Mouse (Mus musculus) forebrain, embryonic 14.5 days (tissue): ENCODE data around the gene Auh. TPM values are rescaled to one million over a fixed set of nuclear protein-coding genes. Genes with fewer than 3 reads are reported as not detected.

Experiments
- ATAC-seq: fragments of 200-750 bp; cut with Nextera tagmentation; 2 replicates; pipeline ENCODE4 v1.8.0; 2017; ENCODE audit warnings: mild to moderate bottlenecking, moderate library complexity
- DNase-seq: peaks from one replicate; pipeline ENCODE4 v3.0.0-alpha.2; 2015; ENCODE audit warnings: low spot score
- H3K27ac ChIP-seq: fragments of 300-500 bp; sonication (generic); 2 replicates; pipeline ENCODE4 v1.5.1; 2014; ENCODE audit warnings: low read depth, mild to moderate bottlenecking, control low read depth, low read length, moderate library complexity
- H3K27me3 ChIP-seq: fragments of 300-500 bp; sonication (generic); replicated peaks from 2 replicates; pipeline ENCODE4 v1.6.1; 2014; ENCODE audit warnings: low read length, control low read depth, mixed read lengths; ENCODE audit not compliant: control insufficient read depth, insufficient read depth
- H3K36me3 ChIP-seq: fragments of 300-500 bp; sonication (generic); 2 replicates; pipeline ENCODE4 v1.6.1; 2014; ENCODE audit warnings: low read length, control low read depth; ENCODE audit not compliant: control insufficient read depth, insufficient read depth
- H3K4me1 ChIP-seq: fragments of 300-500 bp; sonication (generic); 2 replicates; pipeline ENCODE4 v1.6.1; 2014; ENCODE audit warnings: antibody characterized with exemption, low read length, control low read depth; ENCODE audit not compliant: control insufficient read depth, insufficient read depth
- H3K4me2 ChIP-seq: fragments of 300-500 bp; sonication (generic); 2 replicates; pipeline ENCODE4 v1.6.1; 2014; ENCODE audit warnings: mild to moderate bottlenecking, control low read depth, low read length
- H3K4me3 ChIP-seq: fragments of 300-500 bp; sonication (generic); 2 replicates; pipeline ENCODE4 v1.5.1; 2014; ENCODE audit warnings: low read depth, low read length, control low read depth
- H3K9ac ChIP-seq: fragments of 300-500 bp; sonication (generic); 2 replicates; pipeline ENCODE4 v1.6.1; 2014; ENCODE audit warnings: mild to moderate bottlenecking, low read length, control low read depth, moderate library complexity
- H3K9me3 ChIP-seq: fragments of 300-500 bp; sonication (generic); replicated peaks from 2 replicates; pipeline ENCODE4 v1.6.1; 2016; ENCODE audit warnings: low read length, control low read depth, mixed read lengths; ENCODE audit not compliant: control insufficient read depth
- WGBS: fragments of 180-500 bp; shearing (Covaris S2); extraction: QIAGEN DNeasy Blood & Tissue Kit; methylation state at CpG from one replicate; pipeline ENCODE4 v1.1.7; 2014; 5-methylcytosine and 5-hydroxymethylcytosine counted together
- polyA plus RNA-seq: library from polyadenylated mRNA; unstranded; fragments of >200 nt; fragmentation: Nextera tagmentation; extraction: Ambion mirVana; gene quantifications from 2 replicates; pipeline ENCODE4 v1.2.1, GENCODE M21; 2014

The Auh gene
- polyA plus RNA-seq, 1 experiment from 2014 or later: 47.9 TPM

DNA sequence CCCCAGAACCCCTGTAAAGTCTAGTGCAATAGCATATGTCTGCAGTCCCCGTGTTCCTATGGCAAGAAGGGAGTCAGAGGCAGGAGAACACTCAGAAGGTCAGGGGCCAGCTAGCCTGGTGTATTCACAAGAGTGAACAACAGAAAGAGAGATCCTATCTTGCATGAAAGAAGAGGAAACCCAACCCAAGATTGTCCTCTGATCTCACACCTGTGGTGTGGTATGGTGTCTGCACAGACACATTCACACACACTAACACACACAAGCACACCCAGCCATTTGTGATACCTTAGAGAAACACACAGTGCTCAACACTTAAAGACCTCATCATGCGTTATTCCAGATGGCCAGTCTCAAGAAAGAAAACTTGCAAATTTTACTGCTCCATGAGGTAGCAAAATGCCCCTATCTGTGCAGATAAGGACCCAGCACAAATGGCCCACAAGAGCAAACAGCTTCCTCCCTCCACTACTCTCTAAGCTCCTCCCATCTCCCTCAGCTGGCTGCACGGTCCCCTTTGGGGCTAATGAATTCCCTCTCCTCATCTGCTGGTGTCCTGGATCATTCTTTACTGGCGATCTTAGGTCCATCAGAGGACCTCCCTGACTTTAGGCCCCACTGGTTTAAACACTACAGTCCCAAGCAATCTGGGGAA lies 128.7 kb downstream of the Auh start:
- no peak for ATAC-seq
- no peak overlapping the region for H3K4me3 ChIP-seq
- H3K36me3 ChIP-seq: no peaks in the 10 kb centered on the region
- H3K27me3 ChIP-seq: no peaks in the 10 kb centered on the region
- no peak overlapping the region for H3K4me2 ChIP-seq
- WGBS: 61% methylated on average over 4 of the region's 4 CpGs
- DNase-seq: no peak
- H3K9me3 ChIP-seq: no peaks in the 10 kb centered on the region
- H3K9ac ChIP-seq: no peak overlapping the region
- no peaks in the 10 kb centered on the region for H3K4me1 ChIP-seq
- H3K27ac ChIP-seq: no peak overlapping the region

DNA sequence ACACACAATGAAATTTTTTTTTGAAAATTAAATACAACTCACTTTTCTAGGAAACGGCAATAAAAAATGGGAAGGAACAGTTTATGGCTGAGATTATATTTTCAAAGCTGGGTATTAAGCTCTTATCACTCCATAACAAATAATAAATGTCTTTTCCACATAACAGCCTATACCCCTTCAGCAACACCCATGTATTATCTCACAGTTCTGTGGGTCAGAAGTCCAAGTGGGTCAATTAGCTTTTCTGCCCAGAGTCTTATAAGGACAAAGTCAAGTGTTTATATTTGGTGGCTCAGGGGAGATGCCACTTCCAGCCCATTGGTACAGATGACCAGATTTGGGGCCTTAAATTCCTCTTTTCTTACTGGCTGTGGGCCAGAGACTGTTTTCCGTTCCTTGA lies 129.4 kb downstream of the Auh start:
- Histone ChIP-seq H3K27me3 (no peaks in the 10 kb centered on the region), H3K4me1 (no peaks in the 10 kb centered on the region), H3K9ac (no peak overlapping the region), H3K4me3 (no peak overlapping the region), H3K36me3 (no peaks in the 10 kb centered on the region), H3K9me3 (no peaks in the 10 kb centered on the region), H3K4me2 (no peak overlapping the region), H3K27ac (no peak overlapping the region)
- ATAC-seq (no peak), DNase-seq (no peak)
- WGBS: 80% methylated on average over 2 of the region's 2 CpGs

DNA sequence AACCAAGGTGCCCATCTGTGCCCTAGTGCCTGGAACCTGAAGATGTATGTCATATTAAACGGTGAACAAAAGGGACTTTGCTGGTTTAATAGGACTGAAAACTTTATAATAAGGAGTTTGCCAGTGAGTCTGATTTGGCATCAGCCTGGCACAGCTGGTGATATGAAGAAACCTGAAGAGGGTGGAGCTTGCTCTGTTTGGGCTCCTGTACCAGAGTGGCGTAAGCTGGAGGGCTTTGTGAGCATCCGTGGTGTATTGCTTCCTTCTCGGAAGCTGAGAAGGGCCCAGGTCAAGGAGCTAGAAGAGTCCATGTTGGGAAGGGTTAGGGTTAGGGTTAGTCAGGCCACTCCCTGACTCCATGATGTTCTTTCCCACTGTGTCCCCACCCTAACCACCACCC lies 135.2 kb downstream of the Auh start:
- Histone ChIP-seq H3K9ac (no peak overlapping the region), H3K4me2 (no peak overlapping the region), H3K36me3 (no peaks in the 10 kb centered on the region), H3K4me1 (no peaks in the 10 kb centered on the region), H3K27me3 (no peaks in the 10 kb centered on the region), H3K4me3 (no peak overlapping the region), H3K9me3 (no peaks in the 10 kb centered on the region), H3K27ac (no peak overlapping the region)
- no peak for ATAC-seq
- 92% methylated on average over 4 of the region's 4 CpGs for WGBS
- DNase-seq: no peak

DNA sequence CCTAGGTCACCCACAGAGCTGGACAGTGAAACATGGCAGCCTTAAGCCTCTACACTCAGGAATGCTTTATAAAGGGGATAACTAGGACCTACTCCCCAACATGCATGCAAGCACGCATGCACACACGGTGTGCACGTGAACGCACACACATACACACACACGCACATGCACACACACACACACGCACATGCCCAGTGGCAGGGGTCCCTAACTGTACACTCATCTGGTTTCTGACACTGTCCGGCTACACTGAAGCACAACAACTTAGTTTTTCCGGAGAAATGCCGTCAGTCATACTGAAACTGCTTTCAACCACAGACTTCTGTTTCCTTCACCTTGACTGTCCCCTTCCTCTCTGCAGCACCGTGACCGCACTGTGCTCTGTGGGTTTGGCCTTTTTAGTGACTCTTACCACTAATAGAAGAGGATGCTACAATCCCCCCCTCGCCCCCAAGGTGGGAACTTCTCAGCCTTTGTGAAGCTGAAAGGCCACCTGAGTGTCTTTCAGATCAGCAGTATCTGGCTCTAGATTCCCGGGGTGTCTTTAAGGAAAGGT lies 136.0 kb downstream of the Auh start:
- H3K27me3 ChIP-seq: no peaks in the 10 kb centered on the region
- 90% methylated on average over 13 of the region's 13 CpGs for WGBS
- ATAC-seq (no peak), DNase-seq (no peak)
- no peaks in the 10 kb centered on the region for H3K4me1 ChIP-seq
- H3K36me3 ChIP-seq: no peaks in the 10 kb centered on the region
- H3K4me3 ChIP-seq: no peak overlapping the region
- no peak overlapping the region for H3K4me2 ChIP-seq
- H3K27ac ChIP-seq: no peak overlapping the region
- H3K9ac ChIP-seq: no peak overlapping the region
- no peaks in the 10 kb centered on the region for H3K9me3 ChIP-seq

DNA sequence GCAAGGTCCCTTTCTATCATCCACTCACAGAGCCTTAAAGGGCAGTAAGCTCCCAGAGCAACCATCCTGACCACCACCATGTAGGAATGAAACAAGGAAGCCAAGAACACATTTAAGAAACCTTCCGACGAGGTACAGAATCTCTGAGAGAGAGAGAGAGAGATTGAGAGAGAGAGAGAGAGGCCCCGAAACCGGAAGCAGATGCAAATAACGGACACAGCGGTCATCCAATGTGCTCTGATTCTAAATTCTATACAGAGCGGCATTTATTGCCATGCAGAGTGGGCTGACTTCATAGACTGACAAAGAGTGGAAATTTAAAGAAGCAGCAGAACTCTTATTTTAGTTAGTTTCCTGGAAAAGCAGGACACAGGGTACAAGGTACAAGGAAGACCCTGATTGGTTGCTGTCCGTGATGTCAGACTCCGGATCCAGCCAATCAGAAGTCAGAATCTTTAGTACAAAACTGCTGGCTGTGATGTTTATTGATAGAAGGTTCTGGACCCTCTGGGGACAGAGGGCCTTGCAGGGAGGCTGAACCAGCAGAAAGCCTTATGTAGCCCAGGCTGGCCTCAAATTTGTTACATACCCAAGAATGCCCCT lies 137.1 kb downstream of the Auh start:
- H3K4me3 ChIP-seq: no peak overlapping the region
- no peak overlapping the region for H3K27ac ChIP-seq
- no peak for ATAC-seq
- H3K9ac ChIP-seq: no peak overlapping the region
- DNase-seq: no peak
- H3K36me3 ChIP-seq: no peaks in the 10 kb centered on the region
- H3K4me1 ChIP-seq: no peaks in the 10 kb centered on the region
- H3K27me3 ChIP-seq: no peaks in the 10 kb centered on the region
- no peak overlapping the region for H3K4me2 ChIP-seq
- H3K9me3 ChIP-seq: no peaks in the 10 kb centered on the region
- 91% methylated on average over 9 of the region's 9 CpGs for WGBS

DNA sequence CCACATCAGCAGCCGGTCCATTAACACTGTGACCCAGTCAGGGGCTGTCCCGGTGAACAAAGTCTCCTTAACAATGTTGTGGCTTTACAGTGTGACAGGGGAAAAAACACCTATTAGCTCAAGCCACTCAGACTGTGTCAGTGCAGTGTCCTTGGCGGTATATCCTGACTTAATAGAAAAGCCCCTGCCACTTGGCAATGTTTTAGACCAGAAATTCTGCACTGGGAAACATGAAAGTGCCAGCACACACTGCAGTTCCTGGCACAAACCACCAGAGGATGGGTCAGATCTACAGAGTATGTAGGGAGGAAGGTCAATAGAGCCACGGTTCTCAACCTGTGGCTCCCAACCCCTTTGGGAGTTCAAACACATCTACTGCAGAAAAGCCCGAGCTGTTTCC lies 138.6 kb downstream of the Auh start:
- ATAC-seq (no peak), DNase-seq (no peak)
- Histone ChIP-seq H3K4me2 (no peak overlapping the region), H3K4me1 (no peaks in the 10 kb centered on the region), H3K36me3 (no peaks in the 10 kb centered on the region), H3K4me3 (no peak overlapping the region), H3K27ac (no peak overlapping the region), H3K27me3 (no peaks in the 10 kb centered on the region), H3K9me3 (no peaks in the 10 kb centered on the region), H3K9ac (no peak overlapping the region)
- 81% methylated on average over 5 of the region's 5 CpGs for WGBS

Other genes starting within 250 kb of the Auh start
- 38.1 and 53.7 TPM in 2 replicates for gene Nfil3, start 51.4 kb upstream of the Auh start, polyA plus RNA-seq